Mouse (Mus musculus) ovary, postnatal 14 days (tissue): Measurements from ENCODE around the gene Inpp5a.

Experiments used
- DNase-seq: peaks from one replicate; pipeline ENCODE4 v3.0.0; 2022; ENCODE audit warnings: low spot score

Inpp5a gene

GRCm38 (mm10) chr7:139445621-139446020 lies 56.7 kb downstream of the Inpp5a start:
- no peak for DNase-seq

DNA sequence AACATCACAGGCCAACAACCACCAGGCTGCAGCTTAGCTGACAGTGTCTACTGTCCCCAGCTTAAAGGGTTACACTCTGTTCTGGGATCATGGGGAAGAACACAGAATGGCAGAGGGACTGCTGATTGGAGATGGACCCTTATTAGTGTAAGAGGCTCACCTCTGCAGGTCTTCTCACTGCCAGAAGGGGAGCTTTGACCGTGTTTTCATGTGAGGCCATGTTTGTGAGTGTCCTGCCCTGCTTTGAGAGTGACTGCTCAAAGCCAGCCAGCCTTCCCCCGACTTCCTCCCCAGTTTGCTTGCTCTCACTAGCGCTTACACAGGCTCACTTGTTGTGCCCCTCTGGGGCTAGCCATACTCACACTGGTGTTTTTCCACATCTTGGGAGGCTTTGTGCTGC lies 58.5 kb downstream of the Inpp5a start:
- no peak for DNase-seq

- no peak for DNase-seq
Measured at GRCm38 (mm10) chr7:139450186-139450998, 61.5 kb downstream of the Inpp5a start.

GRCm38 (mm10) chr7:139451711-139452110 lies 62.8 kb downstream of the Inpp5a start:
- no peak for DNase-seq

DNA sequence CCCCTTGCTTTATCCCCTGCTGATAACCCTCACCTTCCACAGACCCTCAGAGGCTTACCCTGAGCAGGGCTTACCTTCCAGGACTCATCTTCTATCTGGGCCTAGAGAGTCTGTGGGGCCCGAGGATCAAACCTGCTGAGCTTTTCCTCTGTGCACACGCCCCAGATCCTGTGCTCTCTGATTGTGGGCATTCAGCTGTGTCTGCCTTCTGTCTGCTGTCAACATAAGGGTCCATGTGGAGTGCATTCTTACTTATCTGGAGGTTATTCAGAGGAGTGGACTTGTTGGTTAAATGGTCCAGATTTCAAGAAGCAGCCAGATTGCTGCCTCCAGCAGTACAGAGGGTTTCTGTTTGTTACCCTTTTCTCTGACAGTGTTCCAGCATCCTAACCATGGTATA lies 63.3 kb downstream of the Inpp5a start:
- DNase-seq = no peak

DNA sequence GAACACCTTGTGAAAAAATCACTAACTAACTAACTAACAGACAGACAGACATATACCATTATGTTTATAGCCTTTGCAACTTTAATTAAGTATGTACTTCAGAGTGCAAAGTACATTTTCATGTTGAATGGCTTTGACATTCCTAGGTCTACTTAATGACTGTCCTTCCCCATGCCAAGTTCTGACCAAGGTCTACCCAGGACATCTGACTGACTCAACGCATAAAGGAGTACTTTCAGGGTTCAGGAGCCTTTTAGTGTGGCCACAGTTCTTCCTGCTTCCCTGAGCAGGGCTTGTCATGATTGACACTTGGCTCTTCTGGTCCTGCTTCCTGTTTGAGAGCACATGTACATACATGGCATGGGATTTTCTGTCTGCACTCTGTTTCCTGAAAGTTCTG lies 64.3 kb downstream of the Inpp5a start:
- DNase-seq = no peak

GRCm38 (mm10) chr7:139454285-139454684 lies 65.4 kb downstream of the Inpp5a start:
- no peak for DNase-seq

DNA sequence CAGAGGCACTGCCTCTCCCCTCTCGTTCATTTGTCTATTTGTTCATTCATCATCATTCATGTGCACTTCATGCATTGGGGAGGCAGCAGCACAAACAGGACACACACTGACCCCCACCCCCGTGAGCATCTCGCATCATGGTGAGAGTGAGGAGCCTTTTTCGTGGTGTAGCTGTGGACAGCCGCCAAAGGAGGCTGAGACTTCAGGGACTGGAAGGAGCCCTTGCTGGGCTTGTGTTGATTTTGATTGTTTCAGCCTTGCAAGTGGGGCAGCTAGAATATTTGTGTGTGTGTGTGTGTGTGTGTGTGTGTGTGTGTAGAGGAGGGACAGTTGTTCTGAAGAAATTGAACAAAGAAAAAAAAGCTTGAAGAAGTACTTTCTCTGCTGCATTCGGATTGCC lies 67.8 kb downstream of the Inpp5a start:
- DNase-seq = no peak

DNA sequence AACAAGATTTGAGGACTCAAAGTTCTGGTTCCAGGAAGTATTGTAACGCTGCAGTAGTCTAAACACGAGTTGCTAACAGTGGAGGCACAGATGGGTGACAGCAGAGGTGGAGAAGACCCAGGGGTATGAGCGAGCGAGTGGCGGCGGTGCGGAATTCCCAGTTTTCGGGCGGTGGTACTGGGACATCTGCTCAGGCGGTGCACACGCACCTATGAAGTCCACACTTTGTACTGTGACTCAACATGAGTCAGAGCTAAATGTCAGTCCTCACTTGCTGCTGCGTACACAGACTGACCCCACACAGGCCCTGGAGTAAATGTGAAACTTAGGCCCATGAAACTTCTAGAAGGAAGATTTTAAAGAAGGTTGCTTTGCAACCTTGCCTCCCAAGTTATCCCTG lies 72.4 kb downstream of the Inpp5a start:
- no peak for DNase-seq

- no peak for DNase-seq
Measured at GRCm38 (mm10) chr7:139462142-139462541, 73.2 kb downstream of the Inpp5a start.

DNA sequence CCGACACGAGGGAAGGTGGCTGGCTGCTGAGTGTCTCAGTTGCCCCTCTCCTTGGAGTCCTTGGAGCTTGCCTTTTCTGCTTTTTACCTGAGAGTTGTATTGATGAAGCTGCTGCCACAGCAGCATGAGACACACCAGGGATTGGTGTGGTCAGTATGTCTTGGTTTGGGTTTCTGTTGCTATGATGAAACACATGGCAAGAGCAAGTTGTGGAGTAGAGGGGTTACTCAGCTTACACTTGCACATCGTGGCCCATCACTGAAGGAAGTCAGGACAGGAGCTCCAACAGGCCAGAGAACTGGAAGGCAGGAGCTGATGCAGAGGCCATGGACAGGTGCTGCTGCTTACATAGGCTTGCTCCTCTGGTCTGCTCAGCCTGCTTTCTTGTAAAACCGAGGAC lies 76.6 kb downstream of the Inpp5a start:
- no peak for DNase-seq

GRCm38 (mm10) chr7:139466484-139467176 lies 77.7 kb downstream of the Inpp5a start:
- no peak for DNase-seq

DNA sequence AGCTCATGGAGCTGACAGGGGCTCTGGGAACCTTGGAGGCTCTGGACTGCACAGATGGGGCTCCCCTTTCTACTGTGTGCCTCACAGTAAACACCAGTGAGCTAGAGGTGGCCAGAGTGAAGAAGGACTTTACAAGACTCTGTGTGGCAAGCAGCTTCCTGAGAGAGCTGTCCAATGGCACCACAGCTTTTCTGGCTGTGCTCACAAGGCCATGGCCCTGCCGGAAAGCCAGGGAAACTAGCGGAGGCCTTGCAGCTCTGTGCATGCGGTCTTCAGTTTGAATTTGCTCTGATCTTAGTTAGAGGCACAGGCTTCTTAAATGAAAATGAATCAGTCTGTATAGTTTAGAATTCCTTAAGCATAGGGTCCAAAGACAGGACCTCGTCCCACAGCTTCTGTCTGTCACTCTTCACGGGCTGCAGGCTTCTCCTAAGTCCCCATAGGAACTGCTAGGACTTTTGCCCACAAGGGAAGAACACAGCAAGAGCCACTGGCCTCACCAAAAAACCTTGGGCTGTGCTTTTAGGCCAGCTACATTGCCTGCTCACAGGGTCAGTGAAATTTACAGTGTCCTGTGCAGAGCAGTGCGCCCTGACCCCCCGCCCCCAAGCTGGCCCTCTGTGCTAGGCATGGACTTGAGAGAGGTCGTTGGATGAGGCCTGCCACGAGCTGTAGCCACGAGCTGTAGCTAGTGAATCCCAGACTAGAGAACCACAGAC lies 78.4 kb downstream of the Inpp5a start:
- DNase-seq = no peak

DNA sequence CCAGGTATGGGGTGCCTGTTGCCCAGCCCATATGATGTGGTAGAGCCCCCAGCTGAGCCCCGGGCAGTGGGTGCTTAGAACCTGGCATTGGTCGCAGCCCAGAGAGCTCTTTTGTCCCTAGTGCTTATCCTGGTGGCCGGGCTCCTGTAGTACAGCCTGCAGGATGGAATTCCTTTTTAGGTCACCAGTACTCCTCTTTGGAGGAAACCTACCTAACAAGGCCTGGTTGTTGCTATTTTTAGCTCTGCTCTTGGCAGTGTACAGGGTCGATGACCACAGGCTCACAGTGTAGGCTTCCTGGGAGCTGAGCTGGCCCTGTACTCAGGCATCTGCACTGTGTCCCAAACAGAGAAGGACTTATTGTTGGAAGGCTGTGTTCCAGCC lies 79.0 kb downstream of the Inpp5a start:
- no peak for DNase-seq

DNA sequence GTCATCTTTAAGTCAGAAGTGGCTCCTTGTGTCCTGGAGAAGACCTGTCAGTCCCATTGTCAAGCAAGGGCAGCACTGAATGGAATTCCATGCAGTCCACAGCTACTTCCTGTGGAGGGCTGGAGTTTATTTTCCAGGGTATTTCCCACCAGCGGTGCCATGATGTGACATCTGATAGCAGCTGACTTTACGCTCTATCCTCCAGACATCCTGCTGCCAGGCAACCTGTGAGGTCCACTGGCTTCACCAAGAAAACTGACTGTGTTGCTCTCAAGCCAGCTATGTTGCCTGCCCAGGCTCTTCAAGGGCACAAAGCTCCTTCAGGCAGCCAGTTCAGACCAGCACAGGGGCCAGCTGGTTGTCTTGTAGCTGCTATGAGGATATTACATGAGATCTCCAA lies 79.5 kb downstream of the Inpp5a start:
- DNase-seq = no peak

DNA sequence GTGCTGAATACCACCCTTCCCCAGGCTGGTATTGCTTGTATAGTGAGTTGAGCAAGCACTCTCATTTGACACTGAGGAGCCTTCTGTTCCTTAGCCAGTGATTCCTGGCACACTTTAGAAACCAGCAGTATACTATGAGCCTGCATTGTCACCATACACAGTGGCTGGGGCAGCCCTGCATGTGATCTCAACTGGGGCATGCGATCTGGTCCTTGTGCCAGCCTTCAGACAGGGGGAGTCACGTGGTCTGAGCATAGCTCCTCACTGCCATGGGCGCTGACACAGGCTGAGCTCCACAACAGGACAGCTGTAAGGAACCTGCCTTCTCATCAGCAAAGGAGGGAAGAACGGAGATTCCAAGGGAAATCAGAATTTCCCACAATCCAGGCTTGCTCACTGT lies 80.5 kb downstream of the Inpp5a start:
- DNase-seq = no peak

GRCm38 (mm10) chr7:139470481-139470880 lies 81.6 kb downstream of the Inpp5a start:
- no peak for DNase-seq

- no peak for DNase-seq
Measured at GRCm38 (mm10) chr7:139472052-139472451, 83.1 kb downstream of the Inpp5a start.

DNA sequence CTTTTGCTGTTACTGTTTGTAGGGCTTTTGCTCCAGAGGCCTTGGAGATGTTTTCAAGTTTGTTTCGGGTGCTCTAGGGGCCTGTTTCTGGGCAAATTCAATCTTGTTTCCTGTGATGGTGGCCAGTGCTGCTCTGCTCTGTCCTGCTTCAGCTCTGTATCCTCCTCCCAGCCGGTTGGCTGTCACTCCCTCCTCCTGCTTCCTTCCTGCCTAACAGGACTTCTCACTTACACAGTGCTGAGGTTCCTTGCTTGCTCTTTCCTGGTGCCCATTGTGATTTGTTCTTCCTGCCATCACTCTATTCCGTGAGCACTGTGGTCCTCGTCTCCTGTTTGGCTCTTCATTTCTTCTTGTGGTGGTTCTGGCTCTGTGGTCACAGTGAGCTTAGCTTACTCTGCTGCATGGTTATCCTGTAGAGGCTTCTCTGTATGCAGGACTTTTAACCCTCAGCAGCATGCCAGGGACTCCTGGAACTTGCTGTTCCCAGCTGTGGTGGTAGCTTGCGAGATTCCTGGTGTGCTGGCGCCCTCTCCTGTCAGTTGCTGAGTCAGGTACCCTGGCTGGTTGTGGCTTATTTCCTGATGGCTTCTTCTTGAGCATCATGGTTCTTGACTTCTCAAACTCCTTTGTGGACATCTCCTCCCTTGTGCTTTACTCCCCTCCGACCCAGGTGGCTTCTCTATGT lies 84.1 kb downstream of the Inpp5a start:
- peak; percentile 82 for DNase-seq

GRCm38 (mm10) chr7:139475896-139476295 lies 87.0 kb downstream of the Inpp5a start:
- DNase-seq = no peak

DNA sequence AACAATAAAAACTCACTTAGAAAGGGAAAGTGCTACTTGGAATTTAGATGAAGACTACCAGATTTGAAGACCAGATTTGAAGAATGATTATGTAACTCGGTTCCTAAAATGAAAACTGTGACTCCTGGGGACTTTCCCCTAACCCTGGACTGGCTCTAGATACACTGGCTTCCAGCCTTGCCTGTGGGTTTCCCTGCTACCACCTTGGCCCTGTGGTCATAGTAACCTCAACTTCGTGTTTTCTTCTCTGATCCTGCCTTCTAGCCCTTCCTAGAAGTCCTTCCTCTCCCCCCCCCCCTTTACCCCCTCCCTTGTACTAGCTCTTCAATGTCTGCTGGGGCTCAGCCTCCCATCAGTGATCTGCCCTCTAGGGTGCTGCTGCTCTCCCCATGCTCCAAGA lies 87.8 kb downstream of the Inpp5a start:
- no peak for DNase-seq

DNA sequence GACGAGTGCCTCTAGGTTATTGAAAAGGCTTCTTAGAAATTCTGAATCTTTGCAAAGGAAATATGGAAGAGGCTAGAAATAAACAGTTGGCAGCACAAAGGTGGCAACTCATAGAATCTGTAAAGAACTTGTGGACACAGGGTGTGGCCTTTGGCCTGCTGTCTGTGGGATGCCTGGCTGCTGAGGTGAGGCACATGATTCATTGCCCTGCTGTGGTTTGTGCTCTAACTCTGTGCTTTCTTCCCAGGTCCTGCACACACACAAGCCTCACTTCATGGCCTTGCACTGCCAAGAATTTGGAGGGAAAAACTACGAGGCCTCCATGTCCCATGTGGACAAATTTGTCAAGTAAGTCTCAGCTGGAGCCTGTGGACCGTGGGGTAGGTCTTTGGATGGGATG lies 88.8 kb downstream of the Inpp5a start:
- no peak for DNase-seq
